Mouse (Mus musculus): ENCODE measurements around the gene Anks6.

DNA sequence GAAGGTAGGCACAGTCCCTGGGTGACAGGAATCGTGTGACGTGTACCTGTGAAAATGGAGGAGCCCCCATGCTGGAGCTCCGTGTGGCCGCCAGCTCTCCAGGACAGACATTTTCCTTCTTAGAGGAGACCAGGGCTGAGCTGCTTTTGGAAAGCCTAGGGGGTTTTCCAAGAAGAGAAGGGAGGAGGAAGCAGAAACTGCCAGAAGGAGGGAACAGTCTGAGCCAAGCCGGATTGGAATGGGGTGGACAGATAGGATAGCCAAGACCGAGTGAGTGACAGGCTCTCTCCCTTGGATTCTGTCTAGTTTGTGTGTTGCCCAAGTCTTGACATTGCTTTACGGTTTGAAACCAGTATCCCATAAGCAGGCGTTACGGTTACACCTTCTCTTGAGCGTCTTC, 46.3 kb upstream of the Anks6 start:
- no peak for TF ChIP-seq CTCF (IDR thresholded peaks at IDR 0.05; ENCODE audit: low read depth)
- no peak for TF ChIP-seq EP300 (optimal IDR thresholded peaks at IDR 0.05)
